Mouse (Mus musculus) kidney, embryonic 16.5 days (tissue): ENCODE data around the gene Col5a1. TPM values are rescaled to one million over a fixed set of nuclear protein-coding genes. Genes with fewer than 3 reads are reported as not detected.

Source experiments
- ATAC-seq: fragments of 200-750 bp; cut with Nextera tagmentation; 2 replicates; pipeline ENCODE4 v1.8.0; 2017; ENCODE audit warnings: moderate TSS enrichment; ENCODE audit not compliant: low FRiP score, low TSS enrichment
- H3K27ac ChIP-seq: fragments of 300-500 bp; sonication (generic); 2 replicates; pipeline ENCODE4 v1.5.1; 2014; ENCODE audit warnings: low read length
- H3K27me3 ChIP-seq: fragments of 300-500 bp; sonication (generic); 2 replicates; pipeline ENCODE4 v1.6.1; 2014; ENCODE audit warnings: low read length, control low read depth, mixed read lengths; ENCODE audit not compliant: insufficient read depth
- H3K36me3 ChIP-seq: fragments of 300-500 bp; sonication (generic); 2 replicates; pipeline ENCODE4 v1.6.1; 2014; ENCODE audit warnings: low read length, control low read depth, mixed read lengths; ENCODE audit not compliant: insufficient read depth
- H3K4me1 ChIP-seq: fragments of 300-500 bp; sonication (generic); 2 replicates; pipeline ENCODE4 v1.6.1; 2014; ENCODE audit warnings: low read length, control low read depth, mixed read lengths; ENCODE audit not compliant: insufficient read depth
- H3K4me2 ChIP-seq: fragments of 300-500 bp; sonication (generic); replicated peaks from 2 replicates; pipeline ENCODE4 v1.6.1; 2014; ENCODE audit warnings: low read depth, low read length
- H3K4me3 ChIP-seq: fragments of 300-500 bp; sonication (generic); 2 replicates; pipeline ENCODE4 v1.5.1; 2014; ENCODE audit warnings: mild to moderate bottlenecking, low read length
- H3K9ac ChIP-seq: fragments of 300-500 bp; sonication (generic); replicated peaks from 2 replicates; pipeline ENCODE4 v1.6.1; 2014; ENCODE audit warnings: low read length
- H3K9me3 ChIP-seq: fragments of 300-500 bp; sonication (generic); 2 replicates; pipeline ENCODE4 v1.6.1; 2016; ENCODE audit warnings: low read length, control low read depth
- WGBS: fragments of 180-500 bp; shearing (Covaris S2); extraction: QIAGEN DNeasy Blood & Tissue Kit; methylation state at CpG from one replicate; pipeline ENCODE4 v1.1.7; 2014; 5-methylcytosine and 5-hydroxymethylcytosine counted together
- polyA plus RNA-seq: library from polyadenylated mRNA; unstranded; fragments of >200 nt; fragmentation: Nextera tagmentation; extraction: Ambion mirVana; gene quantifications from 2 replicates; pipeline ENCODE4 v1.2.1, GENCODE M21; 2015

The Col5a1 gene
- polyA plus RNA-seq, 1 experiment from 2014 or later, result 55.8 TPM

- no peak for ATAC-seq
- Histone ChIP-seq H3K27me3 (no peaks in the 10 kb centered on the region), H3K9me3 (no peaks in the 10 kb centered on the region), H3K4me1 (no peaks in the 10 kb centered on the region), H3K4me2 (no peak overlapping the region), H3K36me3 (no peaks in the 10 kb centered on the region), H3K4me3 (no peak overlapping the region), H3K27ac (no peak overlapping the region), H3K9ac (no peak overlapping the region)
- WGBS, result 73% methylated on average over 7 of the region's 7 CpGs
These were observed 189.5 kb downstream of the Col5a1 start for GRCm38 (mm10) chr2:28075616-28076187.

- WGBS, result 89% methylated on average over 3 of the region's 3 CpGs
- H3K9ac ChIP-seq, result no peak within 1 kb of the TSS
- no peaks in the 10 kb centered on the region for H3K36me3 ChIP-seq
- H3K27ac ChIP-seq, result no peak within 1 kb of the TSS
- H3K4me1 ChIP-seq, result no peaks in the 10 kb centered on the region
- no peaks in the 10 kb centered on the region for H3K27me3 ChIP-seq
- ATAC-seq, result no peak
- H3K4me3 ChIP-seq, result no peak within 1 kb of the TSS
- no peaks in the 10 kb centered on the region for H3K9me3 ChIP-seq
- no peak within 1 kb of the TSS for H3K4me2 ChIP-seq
These were observed 198.5 kb downstream of the Col5a1 start, which contains the start of gene Fcnb for GRCm38 (mm10) chr2:28084768-28085167. Gene Fcnb (minus strand): TSS chr2:28084885.

- no peaks in the 10 kb centered on the region for H3K4me1 ChIP-seq
- H3K27me3 ChIP-seq, result no peaks in the 10 kb centered on the region
- 80% methylated on average over 10 of the region's 10 CpGs for WGBS
- ATAC-seq, result no peak
- H3K36me3 ChIP-seq, result no peaks in the 10 kb centered on the region
- H3K27ac ChIP-seq, result no peak overlapping the region
- H3K9ac ChIP-seq, result no peak overlapping the region
- no peaks in the 10 kb centered on the region for H3K9me3 ChIP-seq
- no peak overlapping the region for H3K4me3 ChIP-seq
- H3K4me2 ChIP-seq, result no peak overlapping the region
These were observed 199.9 kb downstream of the Col5a1 start for GRCm38 (mm10) chr2:28086112-28086511.

- Histone ChIP-seq H3K27me3 (no peaks in the 10 kb centered on the region), H3K9me3 (no peaks in the 10 kb centered on the region), H3K4me1 (no peaks in the 10 kb centered on the region), H3K4me3 (no peak overlapping the region), H3K9ac (no peak overlapping the region), H3K27ac (no peak overlapping the region), H3K36me3 (no peaks in the 10 kb centered on the region), H3K4me2 (no peak overlapping the region)
- 42% methylated on average over 5 of the region's 5 CpGs for WGBS
- no peak for ATAC-seq
These were observed 202.9 kb downstream of the Col5a1 start for GRCm38 (mm10) chr2:28089095-28089494.

Other genes starting within 250 kb of the Col5a1 start
- 11.0 and 11.6 TPM in 2 replicates for gene Rxra, start 210.0 kb upstream of the Col5a1 start, polyA plus RNA-seq
- gene Fcnb, start 198.5 kb downstream of the Col5a1 start, polyA plus RNA-seq, result 0.40 TPM in 1 of 2 replicates, not detected in the other